Mouse (Mus musculus) G1E (cell line): ENCODE results near the gene Slc8a2. TPM values are rescaled to one million over a fixed set of nuclear protein-coding genes. Genes with fewer than 3 reads are reported as not detected.
A peak's percentile ranks its signal among the peaks of the same experiment; 100 is the strongest.

ENCODE experiments used
- ATAC-seq: 2 replicates; pipeline ENCODE4 v1.8.0; 2016; ENCODE audit warnings: mild to moderate bottlenecking; ENCODE audit not compliant: insufficient number of reproducible peaks, poor library complexity, low FRiP score, severe bottlenecking; ENCODE audit errors: extremely low read depth
- DNase-seq: peaks from one replicate; pipeline ENCODE4 v3.0.0; 2012; ENCODE audit warnings: low spot score
- H3K27me3 ChIP-seq: 2 replicates; pipeline ENCODE4 v1.6.1; 2012; ENCODE audit warnings: mild to moderate bottlenecking, low read length, inconsistent platforms; ENCODE audit not compliant: insufficient read depth
- H3K36me3 ChIP-seq: replicated peaks from 2 replicates; pipeline ENCODE3; 2012; ENCODE audit warnings: mild to moderate bottlenecking, inconsistent platforms
- H3K4me1 ChIP-seq: 2 replicates; pipeline ENCODE4 v1.6.1; 2012; ENCODE audit warnings: low read depth, low read length, inconsistent platforms, mixed read lengths; ENCODE audit not compliant: insufficient read depth
- H3K4me3 ChIP-seq: 2 replicates; pipeline ENCODE4 v1.5.1; 2012; ENCODE audit warnings: low read depth, mild to moderate bottlenecking, inconsistent platforms, low read length, moderate library complexity, mixed read lengths
- H3K9me3 ChIP-seq: replicated peaks from 2 replicates; pipeline ENCODE4 v1.6.1; 2012; ENCODE audit warnings: inconsistent platforms
- CTCF ChIP-seq: IDR thresholded peaks from 2 replicates; pipeline ENCODE4 v1.5.1; 2012; ENCODE audit warnings: low read depth, low read length, inconsistent platforms, mixed read lengths
- GATA1 ChIP-seq: IDR thresholded peaks from 2 replicates; pipeline ENCODE4 v1.6.1; 2012; ENCODE audit warnings: borderline replicate concordance, low read length, inconsistent platforms, mixed read lengths
- GATA2 ChIP-seq: IDR thresholded peaks from 2 replicates; pipeline ENCODE4 v1.6.1; 2012; ENCODE audit warnings: low read depth, low read length, inconsistent platforms, borderline replicate concordance
- POLR2AphosphoS5 ChIP-seq: IDR thresholded peaks from 2 replicates; pipeline ENCODE4 v1.6.1; 2012; ENCODE audit warnings: low read depth, low read length, inconsistent platforms; ENCODE audit not compliant: insufficient replicate concordance
- TAL1 ChIP-seq: conservative IDR thresholded peaks from 2 replicates; pipeline ENCODE4 v1.6.1; 2012; ENCODE audit warnings: low read depth, low read length, inconsistent platforms, mixed read lengths
- polyA plus RNA-seq: library from polyadenylated mRNA; stranded (reverse); fragments of >175 nt; gene quantifications from 2 replicates; pipeline ENCODE4 v1.2.3, GENCODE M21; 2012
- total RNA-seq, 2 experiments: library from RNA; stranded (forward) in 1 of 2; stranded (reverse) in 1 of 2; fragments of 200-1000 nt in 1 of 2; fragments of >200 nt in 1 of 2; fragmentation: Nextera tagmentation in 1 of 2; gene quantifications; 2 replicates each; pipeline ENCODE4 v1.2.3; 2014 to 2017

Slc8a2 gene
- total and polyA plus RNA-seq, 3 experiments, result 0.03 to 0.23 (median 0.05) TPM

DNA sequence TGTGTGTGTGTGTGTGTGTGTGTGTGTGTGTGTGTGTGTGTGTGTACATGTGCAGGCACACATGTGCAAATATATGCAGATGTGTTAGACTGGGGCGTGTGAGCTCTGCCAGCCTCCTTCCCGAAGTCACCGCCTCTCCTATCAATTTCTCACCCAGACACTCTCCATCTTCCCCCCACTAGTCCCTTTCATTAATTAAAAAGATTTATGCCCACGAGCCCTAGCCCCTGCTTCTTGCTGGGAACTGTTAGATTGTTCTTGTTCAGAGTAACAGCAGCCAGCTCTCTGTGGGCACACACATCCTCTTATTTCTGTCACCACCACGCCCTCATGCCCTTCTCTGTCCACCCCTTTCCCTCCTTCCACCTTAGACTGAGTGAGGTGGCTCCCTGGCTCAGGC, 43.5 kb downstream of the Slc8a2 start:
- peaks cover 33% of the 10 kb centered on the region for H3K27me3 ChIP-seq

DNA sequence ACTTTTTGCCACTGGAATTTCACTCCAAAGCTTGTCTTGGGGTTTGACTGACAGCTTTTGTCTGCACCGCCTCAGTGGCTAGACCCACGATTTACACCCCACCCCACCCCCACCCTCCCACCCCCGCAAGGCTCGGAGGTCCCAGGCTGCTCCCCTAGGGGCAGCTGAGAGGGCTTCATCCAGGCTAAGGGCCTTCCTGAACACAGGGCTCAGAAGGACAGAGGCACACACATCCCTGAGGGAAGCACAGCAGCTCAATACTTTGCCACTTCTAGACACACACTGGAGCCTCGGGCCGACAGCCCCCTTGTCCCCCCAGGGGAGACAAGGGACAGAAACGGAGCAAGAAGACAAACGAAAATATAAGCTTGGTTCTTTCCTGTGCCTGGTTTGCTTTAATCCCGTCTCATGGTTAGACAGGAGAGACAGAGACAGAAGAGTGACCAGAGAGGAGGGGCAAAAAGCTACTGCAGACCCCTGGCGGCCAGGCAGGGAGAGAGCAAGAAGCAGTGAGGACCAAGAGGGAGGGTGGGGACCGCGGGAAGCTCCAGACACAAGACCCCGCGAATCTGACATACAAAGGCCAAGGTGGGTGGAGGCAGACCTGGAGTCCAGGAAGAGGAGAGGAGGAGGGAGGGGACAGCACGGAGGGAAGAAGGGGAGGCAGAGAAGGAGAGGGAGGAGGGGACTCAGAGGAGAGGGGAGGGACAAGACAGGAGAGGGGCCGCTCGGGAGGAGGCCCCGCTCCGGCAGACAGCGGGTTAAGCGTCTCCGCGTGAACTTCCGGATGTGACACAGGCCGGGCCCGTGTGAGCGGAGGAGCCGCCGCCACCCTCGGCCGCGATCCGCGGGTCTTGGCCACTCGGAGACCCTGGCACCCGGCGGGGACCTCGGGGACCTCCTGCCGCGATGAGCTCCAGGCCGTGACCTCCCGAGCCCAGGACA, 45.2 kb downstream of the Slc8a2 start, which contains the start of gene Meis3:
Gene Meis3, plus strand, starts transcription at position 494 of the 945 bp plus-strand sequence.
- peaks cover 33% of the 10 kb centered on the region for H3K27me3 ChIP-seq
- DNase-seq, result no peak

More for the DNA sequence above, 43.5 kb downstream of the Slc8a2 start:
- no peak for ATAC-seq
- DNase-seq, result no peak
- H3K36me3 ChIP-seq, result no peaks in the 10 kb centered on the region
- TF ChIP-seq GATA2, result no peak
- no peak for TF ChIP-seq TAL1
- TF ChIP-seq CTCF, result no peak
- TF ChIP-seq POLR2AphosphoS5, result no peak
- no peak for TF ChIP-seq GATA1
- H3K9me3 ChIP-seq, result no peaks in the 10 kb centered on the region
- peaks cover 13% of the 10 kb centered on the region for H3K4me1 ChIP-seq
- no peak overlapping the region for H3K4me3 ChIP-seq

DNA sequence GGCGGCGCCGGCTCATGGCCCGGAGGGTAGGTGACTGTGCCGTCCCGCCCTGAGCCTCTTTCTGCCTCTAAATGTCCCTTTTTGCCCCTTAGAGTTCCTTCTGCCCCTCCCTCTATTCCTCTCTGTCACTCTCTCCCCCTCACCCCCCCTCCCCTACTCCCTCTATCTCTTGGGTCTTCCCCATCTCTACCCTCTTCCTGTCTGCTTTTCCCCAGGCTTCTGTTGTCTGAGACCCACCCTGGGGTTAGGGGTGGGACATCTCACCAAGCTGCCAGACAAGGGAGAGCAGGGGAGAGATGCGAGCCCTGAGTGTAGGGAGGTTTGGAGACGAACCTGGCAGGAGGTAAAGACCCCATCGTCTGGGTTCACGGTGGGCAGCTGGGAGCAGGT, 45.9 kb downstream of the Slc8a2 start:
- H3K36me3 ChIP-seq, result no peaks in the 10 kb centered on the region
- TF ChIP-seq GATA1 (no peak), POLR2AphosphoS5 (no peak), TAL1 (no peak), GATA2 (no peak), CTCF (no peak)
- H3K9me3 ChIP-seq, result no peaks in the 10 kb centered on the region
- DNase-seq (no peak), ATAC-seq (no peak)
- peak overlapping the region; percentile 66 for H3K4me3 ChIP-seq
- H3K27me3 ChIP-seq, result peaks cover 33% of the 10 kb centered on the region
- H3K4me1 ChIP-seq, result peaks cover 13% of the 10 kb centered on the region

More for the DNA sequence above, 45.2 kb downstream of the Slc8a2 start, which contains the start of gene Meis3:
- ATAC-seq, result peak; percentile 66
- TF ChIP-seq POLR2AphosphoS5 (no peak), GATA2 (no peak), TAL1 (no peak), GATA1 (no peak), CTCF (no peak)
- H3K9me3 ChIP-seq, result no peaks in the 10 kb centered on the region
- H3K36me3 ChIP-seq, result no peaks in the 10 kb centered on the region
- H3K4me3 ChIP-seq, result peak within 1 kb of the TSS; percentile 66
- H3K4me1 ChIP-seq, result peaks cover 13% of the 10 kb centered on the region

DNA sequence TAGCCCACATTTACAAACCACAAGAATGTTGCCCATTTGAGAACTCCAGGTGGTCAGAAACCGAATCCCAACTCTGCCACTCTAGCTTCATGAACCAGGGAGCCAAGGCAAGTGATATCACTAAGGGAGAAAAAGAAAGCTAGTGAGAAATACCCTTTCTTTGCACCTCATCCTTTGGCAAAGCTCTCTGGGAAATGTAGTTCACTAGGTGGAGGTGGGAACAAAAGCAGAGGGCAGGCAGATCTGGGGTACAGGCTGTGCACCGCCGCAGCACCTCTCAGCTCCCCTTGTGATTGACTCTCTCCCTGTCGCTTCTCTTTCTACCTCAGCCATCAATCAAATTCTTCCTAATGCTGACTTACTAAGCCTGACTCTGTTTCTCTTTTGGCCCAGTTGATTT, 48.5 kb downstream of the Slc8a2 start:
- TF ChIP-seq POLR2AphosphoS5 (no peak), TAL1 (no peak), GATA1 (no peak), CTCF (no peak)
- Histone ChIP-seq H3K9me3 (no peaks in the 10 kb centered on the region), H3K27me3 (peaks cover 23% of the 10 kb centered on the region), H3K4me3 (no peak overlapping the region), H3K4me1 (peaks cover 13% of the 10 kb centered on the region), H3K36me3 (no peaks in the 10 kb centered on the region)
- DNase-seq (no peak), ATAC-seq (no peak)

DNA sequence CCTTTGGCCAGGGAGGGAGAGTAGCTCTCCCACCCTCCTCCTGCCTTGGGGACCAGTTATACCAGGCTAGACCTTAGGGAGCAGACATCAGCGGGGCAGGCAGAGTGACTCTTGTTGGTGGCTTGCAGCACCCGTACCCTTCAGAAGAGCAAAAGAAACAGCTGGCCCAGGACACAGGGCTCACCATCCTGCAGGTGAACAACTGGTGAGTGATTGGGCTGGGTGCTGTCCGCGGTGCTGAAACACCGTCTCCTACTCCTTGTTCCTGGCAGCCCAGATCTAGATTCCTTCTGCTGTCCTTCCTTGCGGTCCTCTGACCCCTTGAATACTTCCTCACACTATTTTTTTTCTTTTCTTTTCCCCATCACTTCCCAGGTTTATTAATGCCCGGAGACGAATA, 54.0 kb downstream of the Slc8a2 start:
- Histone ChIP-seq H3K9me3 (no peaks in the 10 kb centered on the region), H3K36me3 (no peaks in the 10 kb centered on the region), H3K4me3 (no peak overlapping the region), H3K4me1 (no peaks in the 10 kb centered on the region), H3K27me3 (no peaks in the 10 kb centered on the region)
- TF ChIP-seq POLR2AphosphoS5, result no peak
- TF ChIP-seq GATA2, result no peak
- TF ChIP-seq CTCF, result no peak
- no peak for TF ChIP-seq TAL1
- TF ChIP-seq GATA1, result no peak
- ATAC-seq, result peak; percentile 54; the same call in 1 of the 2 replicates
- DNase-seq, result peak; percentile 57

DNA sequence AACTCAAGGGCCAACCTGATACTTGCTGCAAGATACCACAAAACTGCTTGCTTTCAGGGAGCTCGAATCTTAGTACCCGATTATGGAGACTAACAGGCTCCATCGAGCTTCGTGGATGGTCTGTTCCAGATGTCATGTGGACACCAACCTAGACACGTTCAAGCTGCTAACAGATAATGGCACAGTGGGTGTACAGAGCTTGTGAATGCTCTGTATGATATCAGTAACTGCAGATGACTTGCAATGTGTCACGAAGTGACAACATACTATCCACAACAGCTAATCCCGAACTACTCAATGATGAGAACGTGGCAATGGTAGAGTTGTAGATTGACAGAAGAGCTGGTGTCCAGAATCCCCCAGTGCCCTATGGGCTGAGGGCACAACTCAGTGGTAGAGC, 57.9 kb downstream of the Slc8a2 start:
- H3K36me3 ChIP-seq, result no peaks in the 10 kb centered on the region
- peaks cover 3% of the 10 kb centered on the region; the same call in 1 of the 2 replicates for H3K4me1 ChIP-seq
- TF ChIP-seq CTCF, result no peak
- TF ChIP-seq POLR2AphosphoS5, result no peak
- no peak for TF ChIP-seq TAL1
- TF ChIP-seq GATA2, result no peak
- TF ChIP-seq GATA1, result no peak
- ATAC-seq (no peak), DNase-seq (no peak)
- H3K9me3 ChIP-seq, result no peaks in the 10 kb centered on the region
- peaks cover 8% of the 10 kb centered on the region; the same call in 1 of the 2 replicates for H3K27me3 ChIP-seq
- H3K4me3 ChIP-seq, result no peak overlapping the region
